Mouse (Mus musculus) liver, postnatal 0 days (tissue): ENCODE measurements around the gene Myrfl.

Source experiments
- CTCF ChIP-seq: sonication (generic); IDR thresholded peaks from 2 replicates; pipeline ENCODE4 v1.5.1; 2016; ENCODE audit warnings: antibody characterized with exemption, low read depth
- EP300 ChIP-seq: IDR thresholded peaks from 2 replicates; pipeline ENCODE4 v1.6.1; 2016; ENCODE audit warnings: antibody characterized with exemption, low read depth, mild to moderate bottlenecking

DNA sequence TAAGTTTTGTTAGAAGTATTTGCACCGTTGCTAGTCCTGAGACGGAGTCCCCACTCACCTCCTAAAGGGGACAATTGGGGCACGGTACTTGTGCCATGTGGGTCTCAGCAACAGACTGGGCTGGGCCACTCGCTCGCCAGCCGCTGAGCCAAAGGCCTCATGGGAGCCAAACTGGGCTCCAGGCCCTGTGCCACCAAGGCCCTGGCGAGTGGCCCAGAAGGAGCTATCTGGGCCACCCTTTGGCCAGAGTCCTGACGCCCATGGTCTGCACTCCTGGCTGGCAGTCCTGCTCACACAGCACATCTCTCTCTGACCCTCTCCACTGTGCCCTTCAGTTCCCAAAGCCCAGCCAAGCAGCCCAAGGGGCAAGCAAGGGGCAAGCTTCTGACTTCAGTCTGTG lies 161.1 kb downstream of the Myrfl start:
- TF ChIP-seq CTCF (no peak), EP300 (no peak)
